Mouse (Mus musculus) kidney, postnatal 0 days (tissue): ENCODE data around the gene Ctsa. TPM values are rescaled to one million over a fixed set of nuclear protein-coding genes. Genes with fewer than 3 reads are reported as not detected.
"Not testable (repeated sequence)": the region's sequence is repeated elsewhere in the genome, so short reads cannot be mapped to it uniquely, and the experiment has no call there.

Experiments
- ATAC-seq: fragments of 200-750 bp; cut with Nextera tagmentation; replicated peaks from 2 replicates; pipeline ENCODE4 v1.8.0; 2017; ENCODE audit warnings: low read depth, moderate number of reproducible peaks, moderate TSS enrichment, moderate library complexity; ENCODE audit not compliant: low FRiP score
- DNase-seq: peaks from one replicate; pipeline ENCODE4 v3.0.0-alpha.2; 2016; ENCODE audit warnings: low spot score
- H3K27ac ChIP-seq: fragments of 300-500 bp; sonication (generic); 2 replicates; pipeline ENCODE4 v1.5.1; 2014; ENCODE audit warnings: mild to moderate bottlenecking
- H3K27me3 ChIP-seq: fragments of 300-500 bp; sonication (generic); 2 replicates; pipeline ENCODE4 v1.6.1; 2014; ENCODE audit warnings: low read length, mixed read lengths; ENCODE audit not compliant: insufficient read depth
- H3K36me3 ChIP-seq: fragments of 300-500 bp; sonication (generic); 2 replicates; pipeline ENCODE4 v1.6.1; 2014; ENCODE audit warnings: low read length, mixed read lengths; ENCODE audit not compliant: insufficient read depth
- H3K4me1 ChIP-seq: fragments of 300-500 bp; sonication (generic); replicated peaks from 2 replicates; pipeline ENCODE4 v1.6.1; 2014; ENCODE audit warnings: antibody characterized with exemption, low read length, mixed read lengths; ENCODE audit not compliant: insufficient read depth
- H3K4me2 ChIP-seq: fragments of 300-500 bp; sonication (generic); 2 replicates; pipeline ENCODE4 v1.6.1; 2014; ENCODE audit warnings: mild to moderate bottlenecking, low read length, moderate library complexity, mixed read lengths
- H3K4me3 ChIP-seq: fragments of 300-500 bp; sonication (generic); replicated peaks from 2 replicates; pipeline ENCODE4 v1.5.1; 2014; ENCODE audit warnings: low read depth, low read length
- H3K9ac ChIP-seq: fragments of 300-500 bp; sonication (generic); 2 replicates; pipeline ENCODE4 v1.6.1; 2014; ENCODE audit warnings: low read depth, low read length
- H3K9me3 ChIP-seq: fragments of 300-500 bp; sonication (generic); replicated peaks from 2 replicates; pipeline ENCODE4 v1.6.1; 2016; ENCODE audit warnings: low read length, inconsistent platforms, mixed read lengths
- CTCF ChIP-seq: IDR thresholded peaks from 2 replicates; pipeline ENCODE4 v1.5.1; 2016; ENCODE audit warnings: antibody characterized with exemption, low read depth, mild to moderate bottlenecking, moderate library complexity
- WGBS: fragments of 180-500 bp; shearing (Covaris S2); extraction: QIAGEN DNeasy Blood & Tissue Kit; methylation state at CpG from one replicate; pipeline ENCODE4 v1.1.7; 2014; 5-methylcytosine and 5-hydroxymethylcytosine counted together
- polyA plus RNA-seq: library from polyadenylated mRNA; unstranded; fragments of >200 nt; fragmentation: Nextera tagmentation; extraction: Ambion mirVana; gene quantifications from 2 replicates; pipeline ENCODE4 v1.2.1, GENCODE M21; 2015

Gene Ctsa
- polyA plus RNA-seq, 1 experiment from 2014 or later: 219 TPM

GRCm38 (mm10) chr2:164859155-164859554, 26.5 kb downstream of the Ctsa start:
- Histone ChIP-seq H3K4me1 (peaks cover 17% of the 10 kb centered on the region; the same call in 1 of the 2 replicates), H3K4me3 (no peak overlapping the region), H3K27me3 (no peaks in the 10 kb centered on the region; the same call in 1 of the 2 replicates), H3K9me3 (no peaks in the 10 kb centered on the region), H3K27ac (no peak overlapping the region), H3K36me3 (no peaks in the 10 kb centered on the region), H3K4me2 (no peak overlapping the region), H3K9ac (no peak overlapping the region)
- DNase-seq: peak; percentile 87
- WGBS: 20% methylated on average over 2 of the region's 2 CpGs
- no peak for TF ChIP-seq CTCF
- no peak for ATAC-seq

- WGBS: 44% methylated on average over 9 of the region's 9 CpGs
- H3K9me3 ChIP-seq: no peaks in the 10 kb centered on the region
- H3K4me3 ChIP-seq: no peak overlapping the region
- no peaks in the 10 kb centered on the region for H3K36me3 ChIP-seq
- ATAC-seq (no peak), DNase-seq (no peak)
- no peak overlapping the region; the same call in 1 of the 2 replicates for H3K4me2 ChIP-seq
- no peaks in the 10 kb centered on the region; the same call in 1 of the 2 replicates for H3K27me3 ChIP-seq
- no peak overlapping the region for H3K27ac ChIP-seq
- no peak overlapping the region for H3K9ac ChIP-seq
- peaks cover 17% of the 10 kb centered on the region; the same call in 1 of the 2 replicates for H3K4me1 ChIP-seq
- no peak for TF ChIP-seq CTCF
These were observed 27.2 kb downstream of the Ctsa start for GRCm38 (mm10) chr2:164859640-164860432.

DNA sequence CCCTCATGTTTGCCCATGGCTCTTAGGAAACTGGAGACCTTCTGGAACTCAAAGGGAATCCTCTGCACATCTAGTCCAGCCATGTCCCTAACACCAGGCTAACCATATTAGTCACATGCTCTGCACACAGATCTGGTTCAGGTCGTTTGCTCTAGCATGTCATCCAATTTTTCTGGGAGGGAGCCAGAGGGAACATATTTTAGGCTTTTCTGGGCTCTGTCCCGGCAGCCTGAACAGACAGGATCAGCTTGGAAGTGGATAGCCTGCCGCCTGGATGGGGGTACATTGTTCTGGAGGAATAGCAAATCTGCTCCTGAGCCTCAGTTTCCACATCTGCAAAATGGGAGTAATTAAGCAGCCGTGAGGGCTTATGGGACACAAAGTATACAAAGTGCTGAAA, 28.4 kb downstream of the Ctsa start:
- H3K36me3 ChIP-seq: no peaks in the 10 kb centered on the region
- ATAC-seq: no peak
- no peak for DNase-seq
- TF ChIP-seq CTCF: no peak
- H3K4me2 ChIP-seq: no peak overlapping the region
- peaks cover 17% of the 10 kb centered on the region; the same call in 1 of the 2 replicates for H3K4me1 ChIP-seq
- no peak overlapping the region for H3K9ac ChIP-seq
- no peaks in the 10 kb centered on the region for H3K27me3 ChIP-seq
- H3K9me3 ChIP-seq: no peaks in the 10 kb centered on the region
- 64% methylated on average over 4 of the region's 4 CpGs for WGBS
- H3K27ac ChIP-seq: no peak overlapping the region
- H3K4me3 ChIP-seq: no peak overlapping the region

GRCm38 (mm10) chr2:164862179-164862861, 29.6 kb downstream of the Ctsa start:
- H3K9ac ChIP-seq: no peak overlapping the region
- H3K36me3 ChIP-seq: no peaks in the 10 kb centered on the region
- DNase-seq (peak; percentile 91), ATAC-seq (peak; percentile 68)
- H3K9me3 ChIP-seq: no peaks in the 10 kb centered on the region
- peaks cover 13% of the 10 kb centered on the region; the same call in 1 of the 2 replicates for H3K4me1 ChIP-seq
- no peaks in the 10 kb centered on the region for H3K27me3 ChIP-seq
- H3K4me3 ChIP-seq: no peak overlapping the region
- no peak overlapping the region for H3K4me2 ChIP-seq
- TF ChIP-seq CTCF: no peak
- peak overlapping the region; percentile 79 for H3K27ac ChIP-seq
- WGBS: 17% methylated on average over 9 of the region's 9 CpGs

DNA sequence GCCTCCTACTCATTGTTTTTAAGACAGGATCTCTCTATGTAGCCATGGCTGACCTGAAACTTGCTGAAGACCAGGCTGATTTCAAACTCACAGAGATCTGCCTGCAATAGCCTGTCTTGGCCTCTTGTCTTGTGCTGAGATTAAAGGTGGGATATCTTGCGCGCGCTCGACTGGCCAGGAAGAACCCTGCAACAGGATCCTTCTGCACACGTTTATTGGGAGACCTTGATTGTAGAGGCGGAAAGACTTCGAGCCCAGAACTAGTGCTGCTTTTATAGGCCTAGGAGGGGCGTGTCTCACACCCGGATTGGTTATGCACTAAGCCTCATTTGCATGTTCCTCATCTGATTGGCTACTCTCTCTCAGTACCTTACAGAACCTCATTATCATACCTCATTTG, 30.7 kb downstream of the Ctsa start:
- not testable (repeated sequence) for H3K4me2 ChIP-seq, DNase-seq, H3K9me3 ChIP-seq, H3K27ac ChIP-seq, H3K4me1 ChIP-seq, H3K4me3 ChIP-seq, H3K36me3 ChIP-seq, H3K27me3 ChIP-seq, ATAC-seq, H3K9ac ChIP-seq
- 86% methylated on average over 8 of the region's 9 CpGs for WGBS

GRCm38 (mm10) chr2:164864593-164864992, 31.9 kb downstream of the Ctsa start:
- ATAC-seq: no peak
- Histone ChIP-seq H3K4me2 (no peak overlapping the region), H3K27ac (no peak overlapping the region), H3K36me3 (no peaks in the 10 kb centered on the region), H3K4me3 (no peak overlapping the region), H3K4me1 (peaks cover 5% of the 10 kb centered on the region; the same call in 1 of the 2 replicates), H3K9ac (no peak overlapping the region), H3K9me3 (no peaks in the 10 kb centered on the region), H3K27me3 (no peaks in the 10 kb centered on the region)
- TF ChIP-seq CTCF: no peak
- WGBS: 67% methylated on average over 4 of the region's 4 CpGs
- no peak for DNase-seq
